Mouse (Mus musculus) kidney, embryonic 15.5 days (tissue): ENCODE data around the gene Elavl1. TPM values are rescaled to one million over a fixed set of nuclear protein-coding genes. Genes with fewer than 3 reads are reported as not detected.
A peak's percentile ranks its signal among the peaks of the same experiment; 100 is the strongest.

ENCODE experiments used
- ATAC-seq: fragments of 200-750 bp; cut with Nextera tagmentation; replicated peaks from 2 replicates; pipeline ENCODE4 v1.8.0; 2017; ENCODE audit warnings: moderate TSS enrichment; ENCODE audit not compliant: low FRiP score
- H3K27ac ChIP-seq: fragments of 300-500 bp; sonication (generic); 2 replicates; pipeline ENCODE4 v1.5.1; 2015; ENCODE audit warnings: mild to moderate bottlenecking, inconsistent platforms
- H3K27me3 ChIP-seq: fragments of 300-500 bp; sonication (generic); 2 replicates; pipeline ENCODE4 v1.6.1; 2015; ENCODE audit warnings: inconsistent platforms
- H3K36me3 ChIP-seq: fragments of 300-500 bp; sonication (generic); 2 replicates; pipeline ENCODE4 v1.6.1; 2015; ENCODE audit warnings: inconsistent platforms
- H3K4me1 ChIP-seq: fragments of 300-500 bp; sonication (generic); 2 replicates; pipeline ENCODE4 v1.6.1; 2015; ENCODE audit warnings: inconsistent platforms
- H3K4me2 ChIP-seq: fragments of 300-500 bp; sonication (generic); 2 replicates; pipeline ENCODE4 v1.6.1; 2015; ENCODE audit warnings: moderate library complexity, mild to moderate bottlenecking, inconsistent platforms
- H3K4me3 ChIP-seq: fragments of 300-500 bp; sonication (generic); replicated peaks from 2 replicates; pipeline ENCODE4 v1.5.1; 2015; ENCODE audit warnings: mild to moderate bottlenecking, inconsistent platforms
- H3K9ac ChIP-seq: fragments of 300-500 bp; sonication (generic); 2 replicates; pipeline ENCODE4 v1.6.1; 2015; ENCODE audit warnings: mild to moderate bottlenecking, inconsistent platforms
- H3K9me3 ChIP-seq: fragments of 300-500 bp; sonication (generic); replicated peaks from 2 replicates; pipeline ENCODE4 v1.6.1; 2016; ENCODE audit warnings: inconsistent platforms
- WGBS: fragments of 180-500 bp; shearing (Covaris S2); methylation state at CpG from one replicate; pipeline ENCODE4 v1.1.7; 2015; ENCODE audit warnings: mixed read lengths; 5-methylcytosine and 5-hydroxymethylcytosine counted together
- polyA plus RNA-seq: library from polyadenylated mRNA; unstranded; fragments of >200 nt; fragmentation: Nextera tagmentation; extraction: Ambion mirVana; gene quantifications from 2 replicates; pipeline ENCODE4 v1.2.1, GENCODE M21; 2015

The Elavl1 gene
- polyA plus RNA-seq, 1 experiment from 2014 or later = 257 TPM

- peaks cover 23% of the 10 kb centered on the region for H3K36me3 ChIP-seq
- peak overlapping the region; percentile 84 for H3K4me3 ChIP-seq
- H3K27ac ChIP-seq = peak overlapping the region; percentile 96
- H3K4me2 ChIP-seq = peak overlapping the region; percentile 81
- 20% methylated on average over 15 of the region's 15 CpGs for WGBS
- ATAC-seq = 0 out of 2 replicates have a peak, but pooled peaks have one; percentile 0
- H3K9ac ChIP-seq = peak overlapping the region; percentile 67
- peaks cover 28% of the 10 kb centered on the region for H3K4me1 ChIP-seq
- no peaks in the 10 kb centered on the region for H3K9me3 ChIP-seq
- H3K27me3 ChIP-seq = no peaks in the 10 kb centered on the region
Measured at GRCm38 (mm10) chr8:4237814-4238433, 87.3 kb downstream of the Elavl1 start.

Other genes starting within 250 kb of the Elavl1 start
- gene Cd209f, start 219.6 kb downstream of the Elavl1 start, polyA plus RNA-seq = not detected in 2 replicates
- gene Cd209g, start 191.3 kb downstream of the Elavl1 start, polyA plus RNA-seq = not detected in 2 replicates
- 23.7 and 28.8 TPM in 2 replicates for gene Evi5l, start 158.8 kb downstream of the Elavl1 start, polyA plus RNA-seq
- 4.4 and 4.9 TPM in 2 replicates for gene Prr36, start 108.0 kb downstream of the Elavl1 start, polyA plus RNA-seq
- gene Lrrc8e, start 98.6 kb downstream of the Elavl1 start, polyA plus RNA-seq = 0.78 and 1.0 TPM in 2 replicates
- gene Map2k7, start 86.7 kb downstream of the Elavl1 start, polyA plus RNA-seq = 28.0 and 31.5 TPM in 2 replicates
- gene Gm49320, start 86.5 kb downstream of the Elavl1 start, polyA plus RNA-seq = 0.86 and 0.91 TPM in 2 replicates
- 3.8 and 6.5 TPM in 2 replicates for gene Tgfbr3l, start 77.2 kb downstream of the Elavl1 start, polyA plus RNA-seq
- gene Snapc2, start 72.3 kb downstream of the Elavl1 start, polyA plus RNA-seq = 56.1 and 62.9 TPM in 2 replicates
- 98.6 and 110 TPM in 2 replicates for gene Ctxn1, start 66.1 kb downstream of the Elavl1 start, polyA plus RNA-seq
- gene Timm44, start 49.5 kb downstream of the Elavl1 start, polyA plus RNA-seq = 64.5 and 69.5 TPM in 2 replicates
- gene Ccl25, start 203 bp downstream of the Elavl1 start, polyA plus RNA-seq = 17.2 and 18.2 TPM in 2 replicates
- gene Cers4, start 167.6 kb upstream of the Elavl1 start, polyA plus RNA-seq = 15.5 and 17.1 TPM in 2 replicates